Mouse (Mus musculus): ENCODE measurements at regions not wholly inside any gene's neighbourhood (a gene's known extent, or its start where the extent isn't known, plus 50 kb on each side); places are given as distances from the start of the nearest gene placed in this dataset.

- DNase-seq (ENCODE audit: low spot score in 2 of 2): no peak
Measured at GRCm38 (mm10) chr10:67608033-67608432, 59.3 kb upstream of the Ado start.

GRCm38 (mm10) chr10:67607297-67608032, 58.7 kb upstream of the Ado start:
- DNase-seq (ENCODE audit: low spot score in 2 of 2): no peak

- no peak for DNase-seq (ENCODE audit: low spot score in 2 of 2)
Measured at GRCm38 (mm10) chr10:67606739-67607138, 58.0 kb upstream of the Ado start.

- no peak for DNase-seq (ENCODE audit: low spot score in 2 of 2)
Measured at GRCm38 (mm10) chr10:67599390-67599789, 50.6 kb upstream of the Ado start.

- DNase-seq (ENCODE audit: low spot score in 2 of 2): no peak
Measured at GRCm38 (mm10) chr10:67598590-67599047, 49.9 kb upstream of the Ado start.
